ENCODE assay signal across 8 mouse cellular contexts in the genomic region with DNA sequence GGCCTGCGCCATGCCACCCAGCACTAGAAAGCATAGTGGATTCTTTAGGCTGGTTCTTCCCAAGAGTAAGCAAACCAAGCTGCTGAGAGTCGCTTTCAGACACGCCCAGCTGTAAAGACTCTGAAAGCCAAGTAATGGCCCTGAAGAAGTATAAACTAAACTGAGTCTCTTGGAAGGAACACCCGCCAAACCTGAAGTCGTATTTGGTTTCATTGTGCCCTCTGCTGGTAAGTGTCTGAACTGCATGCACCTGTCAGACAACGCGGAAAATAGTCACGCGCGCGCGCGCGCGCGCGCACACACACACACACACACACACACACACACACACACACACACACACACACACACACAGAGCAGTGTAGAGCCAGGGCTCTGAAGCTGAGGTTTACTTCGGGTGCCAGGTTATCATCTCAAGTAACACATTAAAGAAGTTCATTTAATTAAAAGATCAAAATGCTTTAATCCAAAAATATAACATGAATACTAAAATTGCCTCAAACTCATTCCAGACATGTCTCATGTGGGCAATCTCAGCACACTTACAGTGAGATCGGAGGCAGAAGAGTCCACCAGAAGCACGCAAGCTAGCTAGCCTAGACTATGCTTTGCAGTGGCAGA. TPM values are rescaled to one million over a fixed set of nuclear protein-coding genes. Genes with fewer than 3 reads are reported as not detected.
DNase-seq lines count a peak whose midpoint lies in the region; ATAC-seq and TF ChIP-seq lines count a peak whose summit lies in the region.

No protein-coding gene starts in this region.

- no peaks in the 10 kb centered on the region for H3K27me3 ChIP-seq in hindbrain, embryonic 10.5 days (ENCODE audit: insufficient read depth, poor library complexity, severe bottlenecking)
- H3K27me3 ChIP-seq in hindbrain, embryonic 12.5 days: no peaks in the 10 kb centered on the region
- H3K27me3 ChIP-seq in intestine, embryonic 15.5 days (replicated peaks): no peaks in the 10 kb centered on the region
- no peaks in the 10 kb centered on the region for H3K27me3 ChIP-seq in limb, embryonic 14.5 days (ENCODE audit: control insufficient read depth, insufficient read depth, low read length)
- no peaks in the 10 kb centered on the region for H3K27me3 ChIP-seq in midbrain, postnatal 0 days (ENCODE audit: insufficient read depth, low read length)

- no peak overlapping the region for H3K27ac ChIP-seq in hindbrain, embryonic 10.5 days
- no peak overlapping the region for H3K27ac ChIP-seq in hindbrain, embryonic 12.5 days
- no peak overlapping the region for H3K27ac ChIP-seq in intestine, embryonic 15.5 days
- no peak overlapping the region for H3K27ac ChIP-seq in limb, embryonic 14.5 days (replicated peaks; ENCODE audit: low read depth, low read length)
- H3K27ac ChIP-seq in midbrain, postnatal 0 days (ENCODE audit: low read depth, low read length): 0 out of 2 replicates have a peak overlapping the region, but pooled peaks have one; percentile 26

- ATAC-seq in hindbrain, embryonic 12.5 days (ENCODE audit: low FRiP score): no peak
- ATAC-seq in intestine, embryonic 15.5 days: peak; percentile 73
- ATAC-seq in limb, embryonic 14.5 days (ENCODE audit: low FRiP score, low read depth): no peak
- ATAC-seq in midbrain, postnatal 0 days (ENCODE audit: low FRiP score): no peak

- 0 out of 2 replicates have a peak, but pooled peaks cover 2% of the 10 kb centered on the region for H3K36me3 ChIP-seq in hindbrain, embryonic 10.5 days
- no peaks in the 10 kb centered on the region for H3K36me3 ChIP-seq in hindbrain, embryonic 12.5 days
- no peaks in the 10 kb centered on the region for H3K36me3 ChIP-seq in intestine, embryonic 15.5 days
- peaks cover 1% of the 10 kb centered on the region; the same call in 1 of the 2 replicates for H3K36me3 ChIP-seq in limb, embryonic 14.5 days (ENCODE audit: control insufficient read depth, insufficient read depth, low read length)
- H3K36me3 ChIP-seq in midbrain, postnatal 0 days (ENCODE audit: insufficient read depth, low read length): no peaks in the 10 kb centered on the region

- H3K4me1 ChIP-seq in hindbrain, embryonic 10.5 days (replicated peaks): peaks cover 18% of the 10 kb centered on the region
- H3K4me1 ChIP-seq in hindbrain, embryonic 12.5 days: peaks cover 7% of the 10 kb centered on the region
- peaks cover 9% of the 10 kb centered on the region for H3K4me1 ChIP-seq in intestine, embryonic 15.5 days (replicated peaks)
- H3K4me1 ChIP-seq in limb, embryonic 14.5 days (ENCODE audit: control insufficient read depth, insufficient read depth, low read length): peaks cover 8% of the 10 kb centered on the region
- H3K4me1 ChIP-seq in midbrain, postnatal 0 days (ENCODE audit: insufficient read depth, low read length): peaks cover 5% of the 10 kb centered on the region; the same call in 1 of the 2 replicates

- H3K4me3 ChIP-seq in hindbrain, embryonic 10.5 days: no peak overlapping the region; the same call in 1 of the 2 replicates
- H3K4me3 ChIP-seq in hindbrain, embryonic 12.5 days: no peak overlapping the region
- H3K4me3 ChIP-seq in intestine, embryonic 15.5 days (replicated peaks): no peak overlapping the region
- H3K4me3 ChIP-seq in limb, embryonic 14.5 days (replicated peaks; ENCODE audit: low read length): no peak overlapping the region
- no peak overlapping the region for H3K4me3 ChIP-seq in midbrain, postnatal 0 days (ENCODE audit: low read depth, low read length)

- H3K9ac ChIP-seq in hindbrain, embryonic 12.5 days: no peak overlapping the region
- H3K9ac ChIP-seq in intestine, embryonic 15.5 days: no peak overlapping the region
- no peak overlapping the region for H3K9ac ChIP-seq in limb, embryonic 14.5 days (ENCODE audit: low read depth, low read length, severe bottlenecking)
- no peak overlapping the region for H3K9ac ChIP-seq in midbrain, postnatal 0 days (replicated peaks; ENCODE audit: low read length, poor library complexity, severe bottlenecking)

- 14% methylated on average over 20 of the region's 20 CpGs for WGBS in hindbrain, embryonic 10.5 days
- WGBS in hindbrain, embryonic 12.5 days: 13% methylated on average over 20 of the region's 20 CpGs
- WGBS in intestine, embryonic 15.5 days: 10% methylated on average over 20 of the region's 20 CpGs
- 15% methylated on average over 20 of the region's 20 CpGs for WGBS in limb, embryonic 14.5 days
- WGBS in midbrain, postnatal 0 days: 11% methylated on average over 20 of the region's 20 CpGs

- TF ChIP-seq CTCF in midbrain, postnatal 0 days (IDR thresholded peaks at IDR 0.05): peak; percentile 89

- TF ChIP-seq POLR2A in limb, embryonic 14.5 days (IDR thresholded peaks at IDR 0.05; ENCODE audit: borderline replicate concordance, extremely low read depth, insufficient read depth, insufficient read length): no peak

- no peaks in the 10 kb centered on the region for H3K9me3 ChIP-seq in hindbrain, embryonic 10.5 days
- no peaks in the 10 kb centered on the region for H3K9me3 ChIP-seq in hindbrain, embryonic 12.5 days (replicated peaks)
- no peaks in the 10 kb centered on the region for H3K9me3 ChIP-seq in intestine, embryonic 15.5 days
- no peaks in the 10 kb centered on the region for H3K9me3 ChIP-seq in limb, embryonic 14.5 days (ENCODE audit: control insufficient read depth, low read length)
- H3K9me3 ChIP-seq in midbrain, postnatal 0 days (ENCODE audit: low read length): no peaks in the 10 kb centered on the region

- peak; percentile 79 for DNase-seq in hindbrain, embryonic 10.5 days (ENCODE audit: low spot score)
- peak; percentile 77 for DNase-seq in cerebellum, adult 8-10 months
- peak; percentile 80 for DNase-seq in gastrocnemius, adult 18-20 months (ENCODE audit: low spot score)
- peak; percentile 88 for DNase-seq in limb, embryonic 14.5 days (ENCODE audit: low spot score)
- DNase-seq in midbrain, postnatal 0 days (ENCODE audit: low spot score): peak; percentile 90
- peak; percentile 75 to 89 for DNase-seq in spleen, postnatal 4 days (ENCODE audit: low spot score in 2 of 2)

- no peak overlapping the region; the same call in 1 of the 2 replicates for H3K4me2 ChIP-seq in hindbrain, embryonic 12.5 days (replicated peaks)
- no peak overlapping the region for H3K4me2 ChIP-seq in intestine, embryonic 15.5 days (replicated peaks)
- H3K4me2 ChIP-seq in limb, embryonic 14.5 days (replicated peaks; ENCODE audit: low read depth, low read length, severe bottlenecking): no peak overlapping the region
- H3K4me2 ChIP-seq in midbrain, postnatal 0 days (ENCODE audit: low read depth, low read length, poor library complexity, severe bottlenecking): no peak overlapping the region

RNA-seq across cellular contexts. Expression of gene Psmc1, which starts 3.6 kb away (rescaled TPM):
- polyA plus RNA-seq in hindbrain, embryonic 10.5 days (2016; fragmentation: Nextera tagmentation; extraction: Ambion mirVana): 366 and 386 TPM in 2 replicates
- polyA plus RNA-seq in hindbrain, embryonic 12.5 days (2016; fragmentation: Nextera tagmentation; extraction: Ambion mirVana): 308 and 324 TPM in 2 replicates
- total RNA-seq in gastrocnemius, adult 18-20 months (2021): 100 to 1,000 TPM; 140 to 164 TPM
- polyA plus RNA-seq in intestine, embryonic 15.5 days (2015; fragmentation: Nextera tagmentation; extraction: Ambion mirVana): 228 and 235 TPM in 2 replicates
- 81.1 and 127 TPM in 2 replicates for polyA plus RNA-seq in limb, embryonic 14.5 days (2012; rRNA removed)
- 245 and 262 TPM in 2 replicates for polyA plus RNA-seq in limb, embryonic 14.5 days (2014; fragmentation: Nextera tagmentation; extraction: Ambion mirVana)
- 95.3 and 124 TPM in 2 replicates for total RNA-seq in midbrain, postnatal 0 days (2014; rRNA removed)
- 289 and 306 TPM in 2 replicates for polyA plus RNA-seq in midbrain, postnatal 0 days (2015; fragmentation: Nextera tagmentation; extraction: Ambion mirVana)

RNA-seq across cellular contexts. Expression of gene Nrde2, which starts 53.1 kb away (rescaled TPM):
- polyA plus RNA-seq in hindbrain, embryonic 10.5 days (2016; fragmentation: Nextera tagmentation; extraction: Ambion mirVana): 12.7 and 13.2 TPM in 2 replicates
- 15.6 and 16.7 TPM in 2 replicates for polyA plus RNA-seq in hindbrain, embryonic 12.5 days (2016; fragmentation: Nextera tagmentation; extraction: Ambion mirVana)
- 1 to 10 TPM; 7.5 to 7.8 TPM for total RNA-seq in gastrocnemius, adult 18-20 months (2021)
- polyA plus RNA-seq in intestine, embryonic 15.5 days (2015; fragmentation: Nextera tagmentation; extraction: Ambion mirVana): 10.2 and 12.1 TPM in 2 replicates
- 12.3 and 13.0 TPM in 2 replicates for polyA plus RNA-seq in limb, embryonic 14.5 days (2012; rRNA removed)
- 12.4 and 14.0 TPM in 2 replicates for polyA plus RNA-seq in limb, embryonic 14.5 days (2014; fragmentation: Nextera tagmentation; extraction: Ambion mirVana)
- 13.9 and 23.4 TPM in 2 replicates for total RNA-seq in midbrain, postnatal 0 days (2014; rRNA removed)
- 12.9 and 13.1 TPM in 2 replicates for polyA plus RNA-seq in midbrain, postnatal 0 days (2015; fragmentation: Nextera tagmentation; extraction: Ambion mirVana)
